Mouse (Mus musculus): Measurements from ENCODE around the gene Slc6a5.

GRCm38 (mm10) chr7:49879051-49879450 is 30.9 kb upstream of the Slc6a5 start:
- TF ChIP-seq MYOD1 (IDR thresholded peaks at IDR 0.05; ENCODE audit: control insufficient read depth, insufficient read length, low read depth) (no peak), CTCF (IDR thresholded peaks at IDR 0.05; ENCODE audit: control insufficient read depth, insufficient read depth, insufficient read length) (no peak), USF1 (IDR thresholded peaks at IDR 0.05; ENCODE audit: low read depth) (no peak)
